ENCODE assay signal across 22 mouse cellular contexts in the genomic region with DNA sequence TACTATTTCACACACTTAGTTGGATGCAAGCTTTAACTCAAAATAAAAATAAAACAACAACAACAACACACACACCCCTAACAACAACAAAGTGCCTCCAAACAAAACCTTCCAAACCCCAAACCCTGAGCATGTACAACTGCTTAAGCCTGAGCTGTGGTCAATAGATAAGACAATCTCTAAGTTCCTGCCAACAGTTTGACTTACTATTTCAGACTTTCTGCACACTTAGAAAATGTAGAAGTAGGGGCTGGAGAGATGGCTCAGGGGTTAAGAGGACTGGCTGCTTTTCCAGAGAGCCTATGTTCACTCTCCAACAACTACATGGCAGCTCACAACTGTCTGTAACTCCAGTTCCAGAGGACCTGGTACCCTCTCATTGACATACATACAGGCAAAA. TPM values are rescaled to one million over a fixed set of nuclear protein-coding genes. Genes with fewer than 3 reads are reported as not detected.
A peak's percentile ranks its signal among the peaks of the same experiment; 100 is the strongest.
DNase-seq lines count a peak whose midpoint lies in the region; ATAC-seq and TF ChIP-seq lines count a peak whose summit lies in the region.
"Had no signal": no experiment of that assay in that cellular context is flagged by ENCODE, and none has a peak within 500 bp of the region (broad histone marks: within the 10 kb centered on the region; RNA-seq: fewer than 3 reads in every experiment).

No protein-coding gene starts in this region.

- H3K4me3 ChIP-seq in bone marrow, adult 2 months (replicated peaks; ENCODE audit: control insufficient read depth, low read depth, low read length): no peak overlapping the region
- H3K4me3 ChIP-seq in liver, postnatal 0 days (ENCODE audit: low read depth, low read length): no peak overlapping the region
- H3K4me3 ChIP-seq: gastrocnemius, adult 2 months; heart, embryonic 15.5 days; layer of hippocampus, adult 2 months; midbrain, embryonic 10.5 days had no signal

- no peaks in the 10 kb centered on the region for H3K9me3 ChIP-seq in liver, postnatal 0 days (ENCODE audit: low read length)
- H3K9me3 ChIP-seq: heart, embryonic 15.5 days; midbrain, embryonic 10.5 days had no signal

- peak; percentile 69 for ATAC-seq in liver, postnatal 0 days
- ATAC-seq: CD4-positive, CD25-positive, alpha-beta regulatory T cell, adult 4 months; hindbrain, postnatal 0 days had no signal

- no peaks in the 10 kb centered on the region for H3K27me3 ChIP-seq in liver, postnatal 0 days (ENCODE audit: insufficient read depth, low read length)
- H3K27me3 ChIP-seq: heart, embryonic 15.5 days had no signal

- H3K4me1 ChIP-seq in bone marrow, adult 2 months (ENCODE audit: control insufficient read depth, insufficient read depth, low read length): peaks cover 3% of the 10 kb centered on the region; the same call in 1 of the 2 replicates
- H3K4me1 ChIP-seq in liver, postnatal 0 days (ENCODE audit: insufficient read depth): peaks cover 37% of the 10 kb centered on the region

- H3K9ac ChIP-seq in liver, postnatal 0 days (replicated peaks): no peak overlapping the region
- H3K9ac ChIP-seq: heart, embryonic 15.5 days had no signal

- no peak for TF ChIP-seq CTCF in bone marrow, adult 2 months (IDR thresholded peaks at IDR 0.05; ENCODE audit: control insufficient read depth, insufficient read depth, low read length)
- TF ChIP-seq CTCF in liver, postnatal 0 days (IDR thresholded peaks at IDR 0.05; ENCODE audit: low read depth): no peak

- H3K27ac ChIP-seq in bone marrow, adult 2 months (ENCODE audit: control insufficient read depth, insufficient read depth, low read depth, low read length, poor library complexity): peak overlapping the region; percentile 41; the same call in 1 of the 2 replicates
- peak overlapping the region; percentile 79 for H3K27ac ChIP-seq in liver, postnatal 0 days (ENCODE audit: low read depth)
- H3K27ac ChIP-seq: gastrocnemius, adult 2 months; heart, embryonic 15.5 days; hindbrain, postnatal 0 days; layer of hippocampus, adult 2 months; midbrain, embryonic 10.5 days had no signal

- no peak for TF ChIP-seq POLR2A in bone marrow, adult 2 months (IDR thresholded peaks at IDR 0.05; ENCODE audit: borderline replicate concordance, control insufficient read depth, low read depth, low read length)

- H3K4me2 ChIP-seq in liver, postnatal 0 days (ENCODE audit: low read depth, low read length): peak overlapping the region; percentile 49
- H3K4me2 ChIP-seq: heart, embryonic 15.5 days had no signal

- peak; percentile 55 for DNase-seq in heart, adult 11 months
- no peak for DNase-seq in heart, adult 9 months (ENCODE audit: low spot score in 2 of 2)
- peak; percentile 31 for DNase-seq in liver
- DNase-seq in liver, postnatal 0 days: no peak
- no peak for DNase-seq in layer of hippocampus, postnatal 10 days (ENCODE audit: low spot score in 2 of 2)
- DNase-seq in kidney, adult 9 months: no peak
- DNase-seq in layer of hippocampus, adult 18-20 months (ENCODE audit: low spot score in 2 of 2): no peak
- DNase-seq: cerebellum, postnatal 14 days; embryo, embryonic 11 days; gastrocnemius, adult 2 months; kidney, adult 11 months; kidney, postnatal 10 days; left cerebral cortex, postnatal 4 days; lung, postnatal 10 days; retina, postnatal 1 day; thymus, postnatal 25 days had no signal

- H3K36me3 ChIP-seq in liver, postnatal 0 days (replicated peaks; ENCODE audit: insufficient read depth, low read length): no peaks in the 10 kb centered on the region
- H3K36me3 ChIP-seq: heart, embryonic 15.5 days; midbrain, embryonic 10.5 days had no signal

- peak; percentile 93 for TF ChIP-seq EP300 in liver, postnatal 0 days (IDR thresholded peaks at IDR 0.05; ENCODE audit: low read depth)

RNA-seq across cellular contexts. Expression of a gene that starts 3.3 kb away (rescaled TPM):
- polyA plus RNA-seq in bone marrow, adult 2 months (2011; ENCODE audit: insufficient read depth, insufficient read length, low replicate concordance, missing spikeins): 6.0 and 9.1 TPM in 2 replicates
- polyA plus RNA-seq in liver, postnatal 0 days (2015; fragmentation: Nextera tagmentation; extraction: Ambion mirVana): 6.8 and 7.2 TPM in 2 replicates
- 10 to 100 TPM; 19.9 to 21.3 TPM for total RNA-seq in layer of hippocampus, postnatal 10 days (2021)
- total RNA-seq in layer of hippocampus, adult 18-20 months (2021): 10 to 100 TPM; 24.4 to 25.4 TPM

RNA-seq across cellular contexts. Expression of a gene that starts 23.9 kb away (rescaled TPM):
- 478 and 809 TPM in 2 replicates for polyA plus RNA-seq in bone marrow, adult 2 months (2011; ENCODE audit: insufficient read depth, insufficient read length, low replicate concordance, missing spikeins)
- 412 and 430 TPM in 2 replicates for polyA plus RNA-seq in liver, postnatal 0 days (2015; fragmentation: Nextera tagmentation; extraction: Ambion mirVana)
- total RNA-seq in layer of hippocampus, postnatal 10 days (2021): 100 to 1,000 TPM; 260 to 290 TPM
- total RNA-seq in layer of hippocampus, adult 18-20 months (2021): 100 to 1,000 TPM; 322 to 344 TPM

RNA-seq across cellular contexts. Expression of a gene that starts 32.0 kb away (rescaled TPM):
- 1.3 and 2.1 TPM in 2 replicates for polyA plus RNA-seq in bone marrow, adult 2 months (2011; ENCODE audit: insufficient read depth, insufficient read length, low replicate concordance, missing spikeins)
- 2.1 and 2.7 TPM in 2 replicates for polyA plus RNA-seq in liver, postnatal 0 days (2015; fragmentation: Nextera tagmentation; extraction: Ambion mirVana)
- total RNA-seq in layer of hippocampus, postnatal 10 days (2021): 1 to 10 TPM; 1.5 to 3.2 TPM
- total RNA-seq in layer of hippocampus, adult 18-20 months (2021): 1 to 10 TPM; 4.9 to 5.9 TPM

RNA-seq across cellular contexts. Expression of a gene that starts 45.0 kb away (rescaled TPM):
- 10.6 and 15.5 TPM in 2 replicates for polyA plus RNA-seq in bone marrow, adult 2 months (2011; ENCODE audit: insufficient read depth, insufficient read length, low replicate concordance, missing spikeins)
- polyA plus RNA-seq in liver, postnatal 0 days (2015; fragmentation: Nextera tagmentation; extraction: Ambion mirVana): 16.3 and 16.5 TPM in 2 replicates
- total RNA-seq in layer of hippocampus, postnatal 10 days (2021): 10 to 100 TPM; 54.5 to 57.7 TPM
- 10 to 100 TPM; 82.3 to 85.7 TPM for total RNA-seq in layer of hippocampus, adult 18-20 months (2021)

Comparison
In these comparisons a context has a peak if more than half of its experiments do, and no peak if none do; other contexts are left out.
1. DNase-seq: peak in heart, adult 11 months (single experiment) and liver (single experiment); none in heart, adult 9 months (0 of 2), liver, postnatal 0 days (single experiment), layer of hippocampus, postnatal 10 days (0 of 2), kidney, adult 9 months (single experiment) and layer of hippocampus, adult 18-20 months (0 of 2).